Mouse (Mus musculus) testis, adult 2 months (tissue): ENCODE data around the gene Mier2.

Experiments
- CTCF ChIP-seq: fragments of 200-500 bp; IDR thresholded peaks from 2 replicates; pipeline ENCODE4 v1.5.1; 2012; ENCODE audit warnings: low read depth, mild to moderate bottlenecking, inconsistent platforms, low read length, moderate library complexity; ENCODE audit not compliant: control insufficient read depth, insufficient read depth, insufficient replicate concordance
- POLR2A ChIP-seq: fragments of 200-500 bp; IDR thresholded peaks from 2 replicates; pipeline ENCODE4 v1.6.1; 2012; ENCODE audit warnings: low read depth, mild to moderate bottlenecking, inconsistent platforms, low read length, moderate library complexity; ENCODE audit not compliant: control insufficient read depth

DNA sequence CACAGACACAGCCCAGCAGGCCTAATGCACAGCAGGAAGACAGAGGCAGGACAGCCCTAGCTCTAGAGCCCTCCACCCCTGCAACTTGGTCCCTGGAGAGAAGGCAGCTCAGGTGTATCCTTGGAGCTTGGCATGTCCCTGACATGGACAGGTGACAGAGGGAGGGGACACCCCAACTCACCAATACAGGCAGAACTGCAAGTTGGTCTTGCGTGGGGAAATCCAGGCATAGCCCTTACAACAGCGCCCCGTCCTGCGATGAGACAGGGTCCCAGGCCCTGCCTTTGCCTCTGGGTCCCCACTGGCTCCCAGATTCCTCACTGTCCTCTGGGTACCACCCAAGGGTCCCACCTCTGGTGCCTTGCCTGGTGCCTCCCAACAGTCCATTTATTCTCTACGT lies 30.7 kb upstream of the Mier2 start:
- TF ChIP-seq CTCF (no peak), POLR2A (no peak)
